Mouse (Mus musculus): ENCODE data around the gene Alkbh5.

Gene Alkbh5

GRCm38 (mm10) chr11:60536180-60536858 lies at the start of gene Alkbh5:
Gene Alkbh5, plus strand, starts transcription at chr11:60536381.
- no peak for DNase-seq (ENCODE audit: low spot score)

- no peak for DNase-seq (ENCODE audit: low spot score)
These were observed 43.5 kb upstream of the Alkbh5 start for GRCm38 (mm10) chr11:60492726-60493125.

- no peak for DNase-seq (ENCODE audit: low spot score)
These were observed 40.5 kb upstream of the Alkbh5 start for GRCm38 (mm10) chr11:60495692-60496091.

GRCm38 (mm10) chr11:60507281-60507680 lies 28.9 kb upstream of the Alkbh5 start:
- DNase-seq (ENCODE audit: low spot score), result no peak

GRCm38 (mm10) chr11:60508950-60509349 lies 27.2 kb upstream of the Alkbh5 start:
- no peak for DNase-seq (ENCODE audit: low spot score)

- DNase-seq (ENCODE audit: low spot score), result no peak
These were observed 26.7 kb upstream of the Alkbh5 start for GRCm38 (mm10) chr11:60509500-60509899.

- no peak for DNase-seq (ENCODE audit: low spot score)
These were observed 24.3 kb upstream of the Alkbh5 start for GRCm38 (mm10) chr11:60511893-60512292.

GRCm38 (mm10) chr11:60512520-60512919 lies 23.7 kb upstream of the Alkbh5 start:
- DNase-seq (ENCODE audit: low spot score), result no peak

- no peak for DNase-seq (ENCODE audit: low spot score)
These were observed 21.2 kb upstream of the Alkbh5 start for GRCm38 (mm10) chr11:60514941-60515340.

- DNase-seq (ENCODE audit: low spot score), result no peak
These were observed 17.9 kb upstream of the Alkbh5 start for GRCm38 (mm10) chr11:60518305-60518704.

GRCm38 (mm10) chr11:60522027-60522426 lies 14.2 kb upstream of the Alkbh5 start:
- no peak for DNase-seq (ENCODE audit: low spot score)

- no peak for DNase-seq (ENCODE audit: low spot score)
These were observed 13.4 kb upstream of the Alkbh5 start for GRCm38 (mm10) chr11:60522661-60523365.

- DNase-seq (ENCODE audit: low spot score), result peak; percentile 19
These were observed 9.7 kb upstream of the Alkbh5 start for GRCm38 (mm10) chr11:60526461-60526860.

GRCm38 (mm10) chr11:60535676-60536075 lies 505 bp upstream of the Alkbh5 start:
- no peak for DNase-seq (ENCODE audit: low spot score)

GRCm38 (mm10) chr11:60536859-60537467 lies 782 bp downstream of the Alkbh5 start:
- peak; percentile 84 for DNase-seq (ENCODE audit: low spot score)

- peak; percentile 97 for DNase-seq (ENCODE audit: low spot score)
These were observed 1.5 kb downstream of the Alkbh5 start for GRCm38 (mm10) chr11:60537468-60538347.

- DNase-seq (ENCODE audit: low spot score), result no peak
These were observed 2.4 kb downstream of the Alkbh5 start for GRCm38 (mm10) chr11:60538371-60539281.

GRCm38 (mm10) chr11:60539540-60539939 lies 3.4 kb downstream of the Alkbh5 start:
- DNase-seq (ENCODE audit: low spot score), result no peak

- peak; percentile 15 for DNase-seq (ENCODE audit: low spot score)
These were observed 3.9 kb downstream of the Alkbh5 start for GRCm38 (mm10) chr11:60540002-60540610.

GRCm38 (mm10) chr11:60540761-60541160 lies 4.6 kb downstream of the Alkbh5 start:
- DNase-seq (ENCODE audit: low spot score), result no peak

GRCm38 (mm10) chr11:60541831-60542230 lies 5.7 kb downstream of the Alkbh5 start:
- DNase-seq (ENCODE audit: low spot score), result no peak

All from ovary, adult 18-20 months (tissue).